Mouse (Mus musculus) intestine, embryonic 14.5 days (tissue): Measurements from ENCODE around the gene Mcf2l. TPM values are rescaled to one million over a fixed set of nuclear protein-coding genes. Genes with fewer than 3 reads are reported as not detected.
A peak's percentile ranks its signal among the peaks of the same experiment; 100 is the strongest.

Experiments used
- ATAC-seq: fragments of 200-750 bp; cut with Nextera tagmentation; replicated peaks from 2 replicates; pipeline ENCODE4 v1.8.0; 2017; ENCODE audit warnings: low read depth, moderate number of reproducible peaks, moderate TSS enrichment, moderate library complexity; ENCODE audit not compliant: low FRiP score, low TSS enrichment
- DNase-seq: peaks from one replicate; pipeline ENCODE4 v3.0.0-alpha.2; 2018; ENCODE audit warnings: low spot score
- H3K27ac ChIP-seq: fragments of 300-500 bp; sonication (generic); 2 replicates; pipeline ENCODE4 v1.5.1; 2014; ENCODE audit warnings: low read depth, mild to moderate bottlenecking, control low read depth
- H3K27me3 ChIP-seq: fragments of 300-500 bp; sonication (generic); replicated peaks from 2 replicates; pipeline ENCODE4 v1.6.1; 2014; ENCODE audit warnings: low read length, control low read depth; ENCODE audit not compliant: control insufficient read depth, insufficient read depth
- H3K36me3 ChIP-seq: fragments of 300-500 bp; sonication (generic); 2 replicates; pipeline ENCODE4 v1.6.1; 2014; ENCODE audit warnings: low read length, control low read depth; ENCODE audit not compliant: control insufficient read depth, insufficient read depth
- H3K4me1 ChIP-seq: fragments of 300-500 bp; sonication (generic); replicated peaks from 2 replicates; pipeline ENCODE4 v1.6.1; 2014; ENCODE audit warnings: low read length, control low read depth, mixed read lengths; ENCODE audit not compliant: control insufficient read depth, insufficient read depth
- H3K4me2 ChIP-seq: fragments of 300-500 bp; sonication (generic); 2 replicates; pipeline ENCODE4 v1.6.1; 2014; ENCODE audit warnings: low read length
- H3K4me3 ChIP-seq: fragments of 300-500 bp; sonication (generic); 2 replicates; pipeline ENCODE4 v1.5.1; 2014; ENCODE audit warnings: low read depth, low read length, control low read depth, mixed read lengths
- H3K9ac ChIP-seq: fragments of 300-500 bp; sonication (generic); 2 replicates; pipeline ENCODE4 v1.6.1; 2014; ENCODE audit warnings: mild to moderate bottlenecking, low read length
- H3K9me3 ChIP-seq: fragments of 300-500 bp; sonication (generic); 2 replicates; pipeline ENCODE4 v1.6.1; 2016; ENCODE audit warnings: low read length, control low read depth; ENCODE audit not compliant: control insufficient read depth
- WGBS: fragments of 180-500 bp; shearing (Covaris S2); extraction: QIAGEN DNeasy Blood & Tissue Kit; methylation state at CpG from one replicate; pipeline ENCODE4 v1.1.7; 2014; 5-methylcytosine and 5-hydroxymethylcytosine counted together
- polyA plus RNA-seq: library from polyadenylated mRNA; unstranded; fragments of >200 nt; fragmentation: Nextera tagmentation; extraction: Ambion mirVana; gene quantifications from 2 replicates; pipeline ENCODE4 v1.2.1, GENCODE M21; 2014

Gene Mcf2l
- polyA plus RNA-seq, 1 experiment from 2014 or later: 17.4 TPM

GRCm38 (mm10) chr8:12978726-12979125, 105.1 kb downstream of the Mcf2l start:
- H3K27ac ChIP-seq: no peak overlapping the region
- no peak overlapping the region for H3K9ac ChIP-seq
- H3K4me1 ChIP-seq: no peaks in the 10 kb centered on the region
- no peaks in the 10 kb centered on the region for H3K27me3 ChIP-seq
- no peak overlapping the region for H3K4me3 ChIP-seq
- no peak overlapping the region for H3K4me2 ChIP-seq
- DNase-seq (peak; percentile 73), ATAC-seq (peak; percentile 67)
- H3K36me3 ChIP-seq: no peaks in the 10 kb centered on the region
- WGBS: 24% methylated on average over 5 of the region's 5 CpGs
- no peaks in the 10 kb centered on the region for H3K9me3 ChIP-seq

- no peaks in the 10 kb centered on the region for H3K9me3 ChIP-seq
- no peak overlapping the region for H3K27ac ChIP-seq
- no peak overlapping the region for H3K9ac ChIP-seq
- no peak overlapping the region for H3K4me3 ChIP-seq
- DNase-seq (no peak), ATAC-seq (no peak)
- H3K36me3 ChIP-seq: peaks cover 5% of the 10 kb centered on the region; the same call in 1 of the 2 replicates
- H3K4me2 ChIP-seq: no peak overlapping the region
- 78% methylated on average over 18 of the region's 18 CpGs for WGBS
- no peaks in the 10 kb centered on the region for H3K4me1 ChIP-seq
- no peaks in the 10 kb centered on the region for H3K27me3 ChIP-seq
These were observed 110.3 kb downstream of the Mcf2l start for GRCm38 (mm10) chr8:12983681-12984467.

GRCm38 (mm10) chr8:12984601-12985243, 111.1 kb downstream of the Mcf2l start:
- no peak for DNase-seq
- Histone ChIP-seq H3K4me3 (no peak overlapping the region), H3K4me2 (no peak overlapping the region), H3K27ac (no peak overlapping the region), H3K9me3 (no peaks in the 10 kb centered on the region), H3K9ac (no peak overlapping the region), H3K36me3 (peaks cover 5% of the 10 kb centered on the region; the same call in 1 of the 2 replicates), H3K27me3 (no peaks in the 10 kb centered on the region), H3K4me1 (no peaks in the 10 kb centered on the region)
- 87% methylated on average over 17 of the region's 17 CpGs for WGBS
- no peak for ATAC-seq

GRCm38 (mm10) chr8:12985259-12985658, 111.7 kb downstream of the Mcf2l start:
- H3K9ac ChIP-seq: no peak overlapping the region
- H3K27ac ChIP-seq: no peak overlapping the region
- H3K4me3 ChIP-seq: no peak overlapping the region
- no peaks in the 10 kb centered on the region for H3K27me3 ChIP-seq
- 90% methylated on average over 13 of the region's 13 CpGs for whole genome bisulfite sequencing
- no peaks in the 10 kb centered on the region for H3K4me1 ChIP-seq
- no peak for DNase-seq
- H3K4me2 ChIP-seq: no peak overlapping the region
- no peak for ATAC-seq
- H3K9me3 ChIP-seq: no peaks in the 10 kb centered on the region
- H3K36me3 ChIP-seq: peaks cover 5% of the 10 kb centered on the region; the same call in 1 of the 2 replicates

GRCm38 (mm10) chr8:12987571-12987970, 114.0 kb downstream of the Mcf2l start:
- Histone ChIP-seq H3K9me3 (no peaks in the 10 kb centered on the region), H3K27ac (no peak overlapping the region), H3K4me3 (no peak overlapping the region), H3K4me2 (no peak overlapping the region), H3K9ac (no peak overlapping the region), H3K36me3 (peaks cover 5% of the 10 kb centered on the region; the same call in 1 of the 2 replicates), H3K27me3 (no peaks in the 10 kb centered on the region), H3K4me1 (no peaks in the 10 kb centered on the region)
- DNase-seq (no peak), ATAC-seq (no peak)
- 89% methylated on average over 8 of the region's 8 CpGs for WGBS

- no peaks in the 10 kb centered on the region for H3K4me1 ChIP-seq
- no peak overlapping the region for H3K4me3 ChIP-seq
- H3K27me3 ChIP-seq: no peaks in the 10 kb centered on the region
- no peak overlapping the region for H3K9ac ChIP-seq
- peaks cover 5% of the 10 kb centered on the region; the same call in 1 of the 2 replicates for H3K36me3 ChIP-seq
- H3K4me2 ChIP-seq: no peak overlapping the region
- WGBS: 75% methylated on average over 13 of the region's 13 CpGs
- ATAC-seq (no peak), DNase-seq (no peak)
- H3K27ac ChIP-seq: no peak overlapping the region
- no peaks in the 10 kb centered on the region for H3K9me3 ChIP-seq
These were observed 115.3 kb downstream of the Mcf2l start for GRCm38 (mm10) chr8:12988722-12989430.

- H3K4me2 ChIP-seq: no peak overlapping the region
- no peaks in the 10 kb centered on the region for H3K27me3 ChIP-seq
- no peak overlapping the region for H3K9ac ChIP-seq
- no peak overlapping the region for H3K4me3 ChIP-seq
- no peaks in the 10 kb centered on the region for H3K36me3 ChIP-seq
- ATAC-seq: no peak
- H3K9me3 ChIP-seq: no peaks in the 10 kb centered on the region
- no peak overlapping the region for H3K27ac ChIP-seq
- WGBS: 75% methylated on average over 10 of the region's 10 CpGs
- no peak for DNase-seq
- no peaks in the 10 kb centered on the region; the same call in 1 of the 2 replicates for H3K4me1 ChIP-seq
These were observed 117.8 kb downstream of the Mcf2l start for GRCm38 (mm10) chr8:12991411-12991810.

- DNase-seq: no peak
- no peaks in the 10 kb centered on the region for H3K9me3 ChIP-seq
- no peak overlapping the region for H3K4me3 ChIP-seq
- no peaks in the 10 kb centered on the region for H3K27me3 ChIP-seq
- H3K4me1 ChIP-seq: peaks cover 8% of the 10 kb centered on the region; the same call in 1 of the 2 replicates
- peaks cover 3% of the 10 kb centered on the region; the same call in 1 of the 2 replicates for H3K36me3 ChIP-seq
- no peak overlapping the region for H3K4me2 ChIP-seq
- no peak for ATAC-seq
- no peak overlapping the region for H3K9ac ChIP-seq
- WGBS: 80% methylated on average over 5 of the region's 5 CpGs
- H3K27ac ChIP-seq: no peak overlapping the region
These were observed 120.9 kb downstream of the Mcf2l start for GRCm38 (mm10) chr8:12994468-12994867.
